Mouse (Mus musculus) liver, adult (tissue): ENCODE results near the gene Znrf2.

Source experiments
- GATA4 ChIP-seq: IDR thresholded peaks from 2 replicates; pipeline ENCODE4 v1.6.1; 2014; ENCODE audit warnings: mild to moderate bottlenecking, low read length; ENCODE audit not compliant: insufficient replicate concordance

The Znrf2 gene

GRCm38 (mm10) chr6:54860180-54860579, 43.5 kb downstream of the Znrf2 start:
- TF ChIP-seq GATA4 = no peak

GRCm38 (mm10) chr6:54866731-54867410, 50.2 kb downstream of the Znrf2 start:
- no peak for TF ChIP-seq GATA4

- TF ChIP-seq GATA4 = no peak
Observed at GRCm38 (mm10) chr6:54867411-54867745, 50.7 kb downstream of the Znrf2 start.

- TF ChIP-seq GATA4 = no peak
Observed at GRCm38 (mm10) chr6:54873029-54873428, 56.3 kb downstream of the Znrf2 start.

- TF ChIP-seq GATA4 = no peak
Observed at GRCm38 (mm10) chr6:54876782-54877181, 60.1 kb downstream of the Znrf2 start.

DNA sequence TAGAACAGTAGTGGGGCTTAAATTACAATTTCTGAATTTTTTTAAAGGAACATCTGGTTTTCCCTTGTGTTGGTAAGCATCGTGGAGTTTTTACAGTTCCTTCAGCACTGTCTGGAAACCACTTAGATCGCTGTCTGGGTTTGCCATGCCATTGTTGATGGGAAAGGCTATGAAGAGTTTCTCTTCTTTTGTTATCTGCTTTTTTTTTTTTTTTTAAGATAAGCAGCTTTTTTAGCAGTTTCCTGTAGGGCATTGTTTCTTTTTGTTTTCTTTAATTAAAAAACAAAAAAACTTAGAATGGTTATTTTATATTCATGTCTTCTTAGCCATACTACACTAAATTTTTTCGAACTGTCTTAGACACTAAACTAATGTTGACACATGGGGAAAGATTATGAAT, 60.9 kb downstream of the Znrf2 start:
- no peak for TF ChIP-seq GATA4

DNA sequence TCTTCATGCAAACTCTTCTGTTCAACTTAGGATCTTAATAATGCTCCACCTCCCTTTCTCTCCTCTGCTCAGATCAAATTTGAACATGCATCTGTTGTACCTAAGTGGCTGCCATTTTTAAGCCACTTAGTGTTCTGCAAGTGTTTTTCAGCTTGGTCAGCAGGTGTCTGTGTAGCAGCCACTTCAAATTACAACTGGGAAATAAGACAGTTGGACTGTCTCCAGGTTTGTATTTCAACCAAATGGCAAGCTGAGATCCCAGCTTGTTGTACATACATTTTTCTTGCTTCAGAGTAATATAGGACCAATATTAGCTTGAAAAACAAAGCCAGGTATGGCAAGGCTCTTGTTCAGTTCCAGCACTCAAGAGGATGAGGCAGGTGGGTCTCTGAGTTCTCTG, 61.8 kb downstream of the Znrf2 start:
- TF ChIP-seq GATA4 = no peak

DNA sequence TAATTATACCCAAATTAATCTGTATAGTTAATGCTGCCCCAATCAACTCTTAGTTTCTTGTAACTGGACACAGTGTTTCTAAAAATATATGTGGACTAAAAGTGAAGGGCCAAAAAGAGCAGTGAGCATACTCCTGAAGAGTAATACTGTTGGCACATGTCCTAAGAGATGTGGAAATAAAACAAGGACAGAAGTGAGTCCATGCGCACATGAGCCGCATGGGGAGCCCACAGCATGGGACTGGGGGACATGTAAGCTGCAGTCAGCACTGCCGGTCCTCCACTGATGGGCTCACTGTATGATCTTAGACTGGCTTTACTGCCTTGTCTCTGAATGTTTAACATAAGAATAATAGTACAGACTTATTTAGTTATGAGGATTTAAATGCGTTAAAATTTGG, 63.4 kb downstream of the Znrf2 start:
- no peak for TF ChIP-seq GATA4

GRCm38 (mm10) chr6:54883424-54883823, 66.7 kb downstream of the Znrf2 start:
- no peak for TF ChIP-seq GATA4

DNA sequence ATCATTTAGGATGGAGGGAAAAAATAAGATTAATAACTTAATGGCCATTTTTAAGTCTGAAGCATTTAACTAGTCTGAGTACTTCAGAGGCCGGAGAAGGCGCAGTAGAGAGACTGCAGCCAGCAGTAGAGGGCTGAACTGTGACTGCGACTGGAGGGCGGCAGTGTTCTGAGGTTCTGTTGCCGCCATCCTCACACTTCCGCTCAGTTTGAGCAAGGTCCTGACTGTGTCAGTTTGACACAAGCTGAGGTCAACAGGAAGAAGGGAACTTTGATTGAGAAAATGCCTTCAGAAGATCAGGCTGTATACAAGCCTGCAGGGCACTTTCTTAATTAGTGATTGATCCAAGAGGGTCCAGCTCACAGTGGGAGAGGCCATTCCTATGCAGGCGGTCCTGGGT, 69.5 kb downstream of the Znrf2 start:
- TF ChIP-seq GATA4 = no peak

DNA sequence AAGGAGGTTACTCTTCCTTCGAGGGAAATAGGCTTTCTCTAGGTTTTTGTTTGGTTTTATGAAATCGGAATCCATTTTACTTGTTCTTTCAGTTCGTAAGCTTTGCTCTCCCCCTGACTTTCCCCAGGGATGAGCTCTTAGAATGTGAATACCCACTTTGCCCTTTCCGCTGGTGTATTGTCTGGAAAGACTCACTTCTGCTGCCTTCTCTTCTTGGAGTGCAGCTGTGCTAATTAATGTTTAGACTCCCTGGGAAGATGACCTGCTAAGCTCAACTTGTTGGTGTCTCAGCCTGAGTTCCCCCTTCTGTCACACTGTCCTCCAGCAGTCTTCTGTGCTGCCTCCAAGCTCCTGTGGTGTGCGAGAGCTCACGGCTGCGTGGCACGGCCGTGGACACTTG, 73.5 kb downstream of the Znrf2 start:
- no peak for TF ChIP-seq GATA4

DNA sequence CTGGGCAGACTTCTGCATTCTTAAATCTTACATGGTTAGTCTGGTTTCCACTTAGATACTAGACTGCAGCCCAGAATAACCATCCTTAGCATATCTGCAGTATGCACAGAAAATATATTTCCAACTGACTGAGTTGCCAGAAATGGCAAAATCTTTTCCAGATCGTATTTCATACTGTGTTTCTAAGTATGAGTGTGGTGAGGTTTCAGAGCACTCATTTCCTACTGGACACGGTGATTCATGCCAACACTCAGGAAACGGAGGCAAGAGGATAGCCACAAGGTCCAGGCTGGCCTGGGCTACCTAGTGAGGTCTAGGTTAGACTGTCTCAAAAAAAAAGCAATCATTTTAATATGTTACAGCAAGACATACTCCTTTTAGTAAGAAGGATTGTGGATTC, 74.7 kb downstream of the Znrf2 start:
- TF ChIP-seq GATA4 = no peak

- no peak for TF ChIP-seq GATA4
Observed at GRCm38 (mm10) chr6:54900256-54900655, 83.5 kb downstream of the Znrf2 start.

GRCm38 (mm10) chr6:54902547-54902946, 85.8 kb downstream of the Znrf2 start:
- no peak for TF ChIP-seq GATA4

DNA sequence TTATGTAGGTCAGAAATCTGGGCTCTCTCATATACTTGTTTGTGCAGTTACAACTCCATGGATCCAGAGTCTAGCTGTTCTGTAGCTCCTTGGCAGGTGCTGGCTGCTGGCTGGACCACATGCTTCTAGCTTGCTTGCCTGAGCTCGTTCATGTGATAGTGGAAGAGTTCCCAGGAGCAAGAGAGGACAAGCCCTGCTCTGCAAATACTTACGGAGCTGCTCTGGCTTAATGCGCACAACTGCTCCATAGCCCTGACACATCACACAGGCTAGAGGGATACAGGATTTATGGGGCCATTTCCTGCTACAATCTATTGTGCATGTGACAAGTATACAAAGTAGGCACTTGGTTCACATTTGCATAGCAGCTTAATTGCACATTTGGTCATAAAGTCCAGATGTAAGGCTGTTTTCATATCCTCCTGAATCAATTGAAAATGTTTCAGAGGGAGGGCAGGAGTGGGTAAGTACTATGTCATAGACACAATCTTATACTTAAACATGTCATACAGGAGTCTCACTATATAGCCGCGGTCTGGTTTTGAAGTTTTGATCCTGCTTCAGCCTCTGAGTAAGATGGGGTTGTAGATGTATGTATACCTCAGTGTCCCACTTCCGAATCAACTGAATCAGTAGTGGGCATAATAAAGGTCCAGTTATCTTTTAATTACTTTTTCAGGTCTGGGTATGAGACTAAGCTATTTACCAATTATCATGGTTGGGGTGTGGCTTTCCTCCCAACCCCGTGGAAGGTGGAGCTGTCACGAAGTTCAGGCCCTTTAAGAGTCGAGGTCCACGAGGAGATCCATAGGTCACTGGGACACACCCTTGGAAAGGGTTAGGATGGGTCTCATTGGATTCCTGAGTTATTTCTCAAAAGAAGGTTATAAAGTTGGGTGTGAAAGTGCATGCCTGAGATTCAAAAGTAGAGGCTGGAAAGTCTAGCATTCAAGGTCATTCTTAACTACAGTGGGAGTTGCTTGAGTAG, 89.6 kb downstream of the Znrf2 start:
- TF ChIP-seq GATA4 = no peak

GRCm38 (mm10) chr6:54914977-54915376, 98.3 kb downstream of the Znrf2 start:
- no peak for TF ChIP-seq GATA4
